ENCODE assay signal across 30 mouse cellular contexts in the genomic region with DNA sequence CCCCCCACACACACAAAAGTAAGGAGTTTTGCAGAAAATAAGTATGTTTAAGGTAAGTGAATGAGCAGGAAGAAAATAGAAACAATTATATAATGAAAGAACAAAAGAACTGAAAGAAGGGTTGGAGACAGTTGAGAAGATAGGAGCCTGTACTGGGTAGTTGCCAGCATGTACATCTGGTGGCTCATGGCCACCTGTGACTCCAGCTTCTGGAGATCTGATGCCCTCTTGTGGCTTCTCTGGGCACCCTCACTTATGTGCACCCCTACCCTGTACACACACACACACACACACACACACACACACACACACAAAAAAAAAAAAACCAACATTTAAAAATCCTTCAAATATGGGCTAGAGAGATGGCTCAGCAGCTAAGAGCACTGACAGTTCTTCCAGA. TPM values are rescaled to one million over a fixed set of nuclear protein-coding genes. Genes with fewer than 3 reads are reported as not detected.
A peak's percentile ranks its signal among the peaks of the same experiment; 100 is the strongest.
DNase-seq lines count a peak whose midpoint lies in the region; ATAC-seq and TF ChIP-seq lines count a peak whose summit lies in the region.
"Had no signal": no experiment of that assay in that cellular context is flagged by ENCODE, and none has a peak within 500 bp of the region (broad histone marks: within the 10 kb centered on the region; RNA-seq: fewer than 3 reads in every experiment).

No protein-coding gene starts in this region.

- no peak for ATAC-seq in hindbrain, postnatal 0 days
- no peak for ATAC-seq in hindbrain, embryonic 16.5 days
- ATAC-seq in midbrain, postnatal 0 days (ENCODE audit: low FRiP score): no peak
- no peak for ATAC-seq in midbrain, embryonic 15.5 days (replicated peaks)
- ATAC-seq: forebrain, embryonic 15.5 days; inflammation-experienced regulatory T-cells, adult 6 months had no signal

- no peaks in the 10 kb centered on the region for H3K9me3 ChIP-seq in hindbrain, postnatal 0 days (ENCODE audit: low read length)
- no peaks in the 10 kb centered on the region for H3K9me3 ChIP-seq in hindbrain, embryonic 16.5 days (ENCODE audit: control insufficient read depth, low read length)
- no peaks in the 10 kb centered on the region for H3K9me3 ChIP-seq in midbrain, postnatal 0 days (ENCODE audit: low read length)
- H3K9me3 ChIP-seq in midbrain, embryonic 15.5 days: no peaks in the 10 kb centered on the region
- H3K9me3 ChIP-seq: embryonic facial prominence, embryonic 15.5 days; forebrain, embryonic 15.5 days; hindbrain, embryonic 12.5 days; liver, embryonic 15.5 days; midbrain, embryonic 10.5 days; neural tube, embryonic 15.5 days had no signal

- TF ChIP-seq CTCF in hindbrain, postnatal 0 days (IDR thresholded peaks at IDR 0.05; ENCODE audit: low read depth): 0 out of 2 replicates have a peak, but pooled peaks have one; percentile 6
- TF ChIP-seq CTCF in midbrain, postnatal 0 days (IDR thresholded peaks at IDR 0.05): peak; percentile 26

- H3K4me1 ChIP-seq in hindbrain, postnatal 0 days (ENCODE audit: insufficient read depth, low read length): no peaks in the 10 kb centered on the region
- no peaks in the 10 kb centered on the region for H3K4me1 ChIP-seq in hindbrain, embryonic 16.5 days (ENCODE audit: control insufficient read depth, insufficient read depth, low read depth, low read length)
- no peaks in the 10 kb centered on the region for H3K4me1 ChIP-seq in midbrain, postnatal 0 days (ENCODE audit: insufficient read depth, low read length)
- no peaks in the 10 kb centered on the region for H3K4me1 ChIP-seq in midbrain, embryonic 15.5 days
- H3K4me1 ChIP-seq: embryonic facial prominence, embryonic 15.5 days; forebrain, embryonic 15.5 days; hindbrain, embryonic 12.5 days; liver, embryonic 15.5 days; midbrain, embryonic 10.5 days; neural tube, embryonic 15.5 days had no signal

- no peak overlapping the region for H3K9ac ChIP-seq in hindbrain, postnatal 0 days (replicated peaks; ENCODE audit: low read length)
- no peak overlapping the region for H3K9ac ChIP-seq in hindbrain, embryonic 16.5 days (ENCODE audit: low read depth, low read length)
- no peak overlapping the region for H3K9ac ChIP-seq in midbrain, postnatal 0 days (replicated peaks; ENCODE audit: low read length, poor library complexity, severe bottlenecking)
- H3K9ac ChIP-seq in midbrain, embryonic 15.5 days: no peak overlapping the region
- H3K9ac ChIP-seq: embryonic facial prominence, embryonic 15.5 days; forebrain, embryonic 15.5 days; hindbrain, embryonic 12.5 days; liver, embryonic 15.5 days; neural tube, embryonic 15.5 days had no signal

- H3K27ac ChIP-seq in hindbrain, postnatal 0 days: no peak overlapping the region
- H3K27ac ChIP-seq in hindbrain, embryonic 16.5 days (ENCODE audit: low read depth, low read length): no peak overlapping the region
- H3K27ac ChIP-seq in midbrain, postnatal 0 days (ENCODE audit: low read depth, low read length): no peak overlapping the region
- no peak overlapping the region for H3K27ac ChIP-seq in midbrain, embryonic 15.5 days
- H3K27ac ChIP-seq: embryonic facial prominence, embryonic 15.5 days; forebrain, embryonic 15.5 days; hindbrain, embryonic 12.5 days; liver, embryonic 15.5 days; macrophage; midbrain, embryonic 10.5 days; neural tube, embryonic 15.5 days had no signal

- peaks cover 5% of the 10 kb centered on the region; the same call in 1 of the 2 replicates for H3K36me3 ChIP-seq in hindbrain, postnatal 0 days (ENCODE audit: insufficient read depth, low read length)
- H3K36me3 ChIP-seq in hindbrain, embryonic 16.5 days (ENCODE audit: control insufficient read depth, insufficient read depth, low read length): no peaks in the 10 kb centered on the region
- H3K36me3 ChIP-seq in midbrain, postnatal 0 days (ENCODE audit: insufficient read depth, low read length): peaks cover 2% of the 10 kb centered on the region; the same call in 1 of the 2 replicates
- peaks cover 4% of the 10 kb centered on the region; the same call in 1 of the 2 replicates for H3K36me3 ChIP-seq in midbrain, embryonic 15.5 days (replicated peaks)
- H3K36me3 ChIP-seq in splenic B cell, adult 2 months (ENCODE audit: control insufficient read depth, insufficient read depth, low read length, poor library complexity, severe bottlenecking): peaks cover 3% of the 10 kb centered on the region; the same call in 1 of the 2 replicates
- H3K36me3 ChIP-seq: liver, embryonic 15.5 days had no signal

- no peaks in the 10 kb centered on the region for H3K27me3 ChIP-seq in hindbrain, postnatal 0 days (ENCODE audit: insufficient read depth, low read length)
- no peaks in the 10 kb centered on the region for H3K27me3 ChIP-seq in hindbrain, embryonic 16.5 days (replicated peaks; ENCODE audit: control insufficient read depth, insufficient read depth, low read length)
- H3K27me3 ChIP-seq in midbrain, postnatal 0 days (ENCODE audit: insufficient read depth, low read length): no peaks in the 10 kb centered on the region
- H3K27me3 ChIP-seq in midbrain, embryonic 15.5 days (replicated peaks): no peaks in the 10 kb centered on the region
- H3K27me3 ChIP-seq in splenic B cell, adult 2 months (ENCODE audit: control insufficient read depth, insufficient read depth, low read length, poor library complexity, severe bottlenecking): no peaks in the 10 kb centered on the region
- H3K27me3 ChIP-seq: embryonic facial prominence, embryonic 15.5 days; forebrain, embryonic 15.5 days; hindbrain, embryonic 12.5 days; liver, embryonic 15.5 days; neural tube, embryonic 15.5 days had no signal

- no peak overlapping the region for H3K4me2 ChIP-seq in hindbrain, postnatal 0 days (ENCODE audit: low read depth, low read length)
- no peak overlapping the region for H3K4me2 ChIP-seq in hindbrain, embryonic 16.5 days (ENCODE audit: low read length)
- H3K4me2 ChIP-seq in midbrain, postnatal 0 days (ENCODE audit: low read depth, low read length, poor library complexity, severe bottlenecking): no peak overlapping the region
- H3K4me2 ChIP-seq in midbrain, embryonic 15.5 days: no peak overlapping the region
- H3K4me2 ChIP-seq: embryonic facial prominence, embryonic 15.5 days; forebrain, embryonic 15.5 days; hindbrain, embryonic 12.5 days; liver, embryonic 15.5 days; neural tube, embryonic 15.5 days had no signal

- no peak overlapping the region for H3K4me3 ChIP-seq in hindbrain, postnatal 0 days (ENCODE audit: low read length)
- H3K4me3 ChIP-seq in hindbrain, embryonic 16.5 days (ENCODE audit: low read length): no peak overlapping the region
- H3K4me3 ChIP-seq in midbrain, postnatal 0 days (ENCODE audit: low read depth, low read length): no peak overlapping the region
- H3K4me3 ChIP-seq in midbrain, embryonic 15.5 days: no peak overlapping the region
- H3K4me3 ChIP-seq: embryonic facial prominence, embryonic 15.5 days; forebrain, embryonic 15.5 days; hindbrain, embryonic 12.5 days; liver, embryonic 15.5 days; midbrain, embryonic 10.5 days; neural tube, embryonic 15.5 days had no signal

- DNase-seq in hindbrain, postnatal 0 days (ENCODE audit: low spot score): no peak
- DNase-seq in midbrain, postnatal 0 days (ENCODE audit: low spot score): no peak
- peak; percentile 18 for DNase-seq in MEL-GATA-1-ER (ENCODE audit: extremely low read depth, low read depth)
- DNase-seq in splenic B cell, adult 2 months (ENCODE audit: low read depth, low spot score): peak; percentile 33
- no peak for DNase-seq in heart, adult 18-20 months
- no peak for DNase-seq in frontal cortex, postnatal 10 days (ENCODE audit: low spot score in 2 of 2)
- DNase-seq: adrenal gland, postnatal 25 days; cerebellum, adult 9-11 months; gastrocnemius, postnatal 25 days; kidney, adult 8-10 months; kidney, postnatal 14 days; layer of hippocampus, postnatal 36 days; thymus, postnatal 14 days had no signal

RNA-seq across cellular contexts. Expression of a gene that starts 9.0 kb away (rescaled TPM):
- 1.4 and 4.0 TPM in 2 replicates for total RNA-seq in hindbrain, postnatal 0 days (2014; rRNA removed)
- 1.6 and 1.7 TPM in 2 replicates for polyA plus RNA-seq in hindbrain, postnatal 0 days (2015; fragmentation: Nextera tagmentation; extraction: Ambion mirVana)
- polyA plus RNA-seq in hindbrain, embryonic 16.5 days (2015; fragmentation: Nextera tagmentation; extraction: Ambion mirVana): 3.3 and 3.6 TPM in 2 replicates
- total RNA-seq in midbrain, postnatal 0 days (2014; rRNA removed): 2.0 and 3.0 TPM in 2 replicates
- 1.5 and 2.1 TPM in 2 replicates for polyA plus RNA-seq in midbrain, postnatal 0 days (2015; fragmentation: Nextera tagmentation; extraction: Ambion mirVana)
- polyA plus RNA-seq in midbrain, embryonic 15.5 days (2015; fragmentation: Nextera tagmentation; extraction: Ambion mirVana): 2.0 and 3.0 TPM in 2 replicates
- total RNA-seq in heart, adult 18-20 months (2021): 1 to 10 TPM in 1 of 2 experiments, under 1 TPM in 1; 0.82 to 1.2 TPM
- total RNA-seq: common myeloid progenitor, adult 5-6 weeks had no signal
- polyA plus RNA-seq: inflammation-experienced regulatory T-cells, adult 6 months; limb, embryonic 11.5 days; liver, embryonic 15.5 days; macrophage; small intestine, adult 2 months had no signal

RNA-seq across cellular contexts. Expression of a gene that starts 18.5 kb away (rescaled TPM):
- total RNA-seq in hindbrain, postnatal 0 days (2014; rRNA removed): not detected in 2 replicates
- 0.13 TPM in 1 of 2 replicates, not detected in the other for polyA plus RNA-seq in hindbrain, postnatal 0 days (2015; fragmentation: Nextera tagmentation; extraction: Ambion mirVana)
- not detected in 2 replicates for polyA plus RNA-seq in hindbrain, embryonic 16.5 days (2015; fragmentation: Nextera tagmentation; extraction: Ambion mirVana)
- total RNA-seq in midbrain, postnatal 0 days (2014; rRNA removed): 0.93 TPM in 1 of 2 replicates, not detected in the other
- polyA plus RNA-seq in midbrain, postnatal 0 days (2015; fragmentation: Nextera tagmentation; extraction: Ambion mirVana): 0.20 TPM in 1 of 2 replicates, not detected in the other
- not detected in 2 replicates for polyA plus RNA-seq in midbrain, embryonic 15.5 days (2015; fragmentation: Nextera tagmentation; extraction: Ambion mirVana)
- total RNA-seq in heart, adult 18-20 months (2021): not detected
- total RNA-seq: adrenal gland, postnatal 25 days; common myeloid progenitor, adult 5-6 weeks; gastrocnemius, postnatal 25 days; heart, adult 8-10 months; heart, postnatal 25 days had no signal
- polyA plus RNA-seq: heart, embryonic 14.5 days; hindbrain, embryonic 12.5 days; inflammation-experienced regulatory T-cells, adult 6 months; limb, embryonic 11.5 days; liver, embryonic 15.5 days; lung, embryonic 16.5 days; macrophage; midbrain, embryonic 10.5 days; neural tube, embryonic 15.5 days; small intestine, adult 2 months had no signal

RNA-seq across cellular contexts. Expression of a gene that starts 36.2 kb away (rescaled TPM):
- total RNA-seq in hindbrain, postnatal 0 days (2014; rRNA removed): 20.1 and 24.5 TPM in 2 replicates
- polyA plus RNA-seq in hindbrain, postnatal 0 days (2015; fragmentation: Nextera tagmentation; extraction: Ambion mirVana): 22.9 and 23.2 TPM in 2 replicates
- polyA plus RNA-seq in hindbrain, embryonic 16.5 days (2015; fragmentation: Nextera tagmentation; extraction: Ambion mirVana): 10.2 and 11.8 TPM in 2 replicates
- total RNA-seq in midbrain, postnatal 0 days (2014; rRNA removed): 33.7 and 35.2 TPM in 2 replicates
- 21.8 and 25.0 TPM in 2 replicates for polyA plus RNA-seq in midbrain, postnatal 0 days (2015; fragmentation: Nextera tagmentation; extraction: Ambion mirVana)
- 18.7 and 21.8 TPM in 2 replicates for polyA plus RNA-seq in midbrain, embryonic 15.5 days (2015; fragmentation: Nextera tagmentation; extraction: Ambion mirVana)
- 10 to 100 TPM; 17.1 to 21.7 TPM for total RNA-seq in heart, adult 18-20 months (2021)

Comparison
In these comparisons a context has a peak if more than half of its experiments do, and no peak if none do; other contexts are left out.
1. DNase-seq: peak in MEL-GATA-1-ER (single experiment) and splenic B cell, adult 2 months (single experiment); none in hindbrain, postnatal 0 days (single experiment), midbrain, postnatal 0 days (single experiment), heart, adult 18-20 months (0 of 2) and frontal cortex, postnatal 10 days (0 of 2).